Mouse (Mus musculus): ENCODE measurements at regions not wholly inside any gene's neighbourhood (a gene's known extent, or its start where the extent isn't known, plus 50 kb on each side); places are given as distances from the start of the nearest gene placed in this dataset.

DNA sequence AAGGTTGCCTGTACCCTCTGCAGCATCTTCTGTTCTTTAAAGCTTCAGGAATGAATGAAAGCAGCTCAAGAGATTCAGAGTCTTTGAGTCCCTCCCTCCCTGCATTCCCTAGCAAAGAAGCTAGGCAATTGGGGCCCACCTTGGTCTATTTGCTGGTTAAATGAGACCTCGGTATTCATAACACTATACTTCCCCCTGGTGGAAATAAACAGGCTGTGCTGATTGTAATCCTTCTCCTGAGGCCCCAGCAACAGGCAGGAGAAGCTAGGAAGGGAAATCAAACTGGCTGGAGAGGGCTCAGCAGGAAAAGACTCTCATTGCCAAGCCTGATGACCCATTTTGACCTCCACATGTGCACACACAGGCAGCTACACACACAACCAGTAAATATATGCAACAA lies 137.1 kb downstream of the Sh3bp4 start:
- TF ChIP-seq CTCF (IDR thresholded peaks at IDR 0.05; ENCODE audit: low read depth, low read length) (no peak), POLR2A (IDR thresholded peaks at IDR 0.05; ENCODE audit: extremely low read depth, insufficient read depth, low read length) (no peak)
